Comparison of ENCODE assay signal across 8 mouse cellular contexts in genomic region chr1:179517713-179518465, GRCm38 (mm10). TPM values are rescaled to one million over a fixed set of nuclear protein-coding genes. Genes with fewer than 3 reads are reported as not detected.
DNase-seq lines count a peak whose midpoint lies in the region; ATAC-seq lines count a peak whose summit lies in the region.

Smyd3 (minus strand) TSS chr1:179518041.

- 0 out of 2 replicates have a peak within 1 kb of the TSS, but pooled peaks have one; percentile 36 for H3K27ac ChIP-seq in hindbrain, embryonic 15.5 days (replicated peaks)

- peak; percentile 86 for ATAC-seq in hindbrain, embryonic 15.5 days (ENCODE audit: low FRiP score, low read depth)

- peak within 1 kb of the TSS; percentile 62 for H3K9ac ChIP-seq in hindbrain, embryonic 15.5 days

- H3K4me1 ChIP-seq in hindbrain, embryonic 15.5 days (replicated peaks) = peaks cover 12% of the 10 kb centered on the region

- H3K36me3 ChIP-seq in hindbrain, embryonic 15.5 days = no peaks in the 10 kb centered on the region

- peak; percentile 94 for DNase-seq in R1 (ENCODE audit: low read depth, low spot score)
- peak; percentile 85 to 92 for DNase-seq in cerebellum, postnatal 25 days
- DNase-seq in frontal cortex, postnatal 25 days (ENCODE audit: low spot score in 2 of 2) = peak; percentile 48 to 68
- peak; percentile 75 for DNase-seq in left cerebral cortex, adult 11 months (ENCODE audit: low spot score)
- DNase-seq in lung, postnatal 4 days = peak; percentile 84 to 88
- DNase-seq in retina, postnatal 7 days (ENCODE audit: low read depth, low spot score) = peak; percentile 73
- peak; percentile 66 for DNase-seq in urinary bladder, adult 2 months (ENCODE audit: low spot score)

- peak within 1 kb of the TSS; percentile 91 for H3K4me3 ChIP-seq in hindbrain, embryonic 15.5 days

- H3K27me3 ChIP-seq in hindbrain, embryonic 15.5 days = no peaks in the 10 kb centered on the region

- H3K4me2 ChIP-seq in hindbrain, embryonic 15.5 days = peak within 1 kb of the TSS; percentile 97

- WGBS in hindbrain, embryonic 15.5 days = 6% methylated on average over 39 of the region's 39 CpGs

- H3K9me3 ChIP-seq in hindbrain, embryonic 15.5 days = no peaks in the 10 kb centered on the region

RNA-seq across cellular contexts. Expression of gene Smyd3, which starts in this region (rescaled TPM):
- polyA plus RNA-seq in hindbrain, embryonic 15.5 days (2015; fragmentation: Nextera tagmentation; extraction: Ambion mirVana) = 25.5 and 26.0 TPM in 2 replicates
- polyA plus RNA-seq in urinary bladder, adult 2 months (2012; rRNA removed) = 7.9 and 9.8 TPM in 2 replicates

Comparison
In these comparisons a context has a peak if more than half of its experiments do, and no peak if none do; other contexts are left out.
1. Peak in every context shown above with its lines: DNase-seq, ATAC-seq, H3K4me3 ChIP-seq and H3K27ac ChIP-seq.